Mouse (Mus musculus) left cerebral cortex, postnatal 25 days (tissue): Measurements from ENCODE around the gene Stk16. TPM values are rescaled to one million over a fixed set of nuclear protein-coding genes. Genes with fewer than 3 reads are reported as not detected.

ENCODE experiments used
- DNase-seq, 2 experiments: peaks; one replicate each; pipeline ENCODE4 v3.0.0; 2022; ENCODE audit warnings: low spot score in 2 of 2, mixed read lengths in 1 of 2
- intact Hi-C: fragments of 180-260 bp; cut with DNase I; formaldehyde crosslinking; loops from one replicate; pipeline ENCODE4 v1.15.1; 2025
- total RNA-seq, 2 experiments: library from RNA; stranded (reverse); gene quantifications; 2 replicates each; pipeline ENCODE4 v1.2.3; 2021

Gene Stk16
- total RNA-seq = 10 to 100 TPM; 92.2 to 94.4 TPM

DNA sequence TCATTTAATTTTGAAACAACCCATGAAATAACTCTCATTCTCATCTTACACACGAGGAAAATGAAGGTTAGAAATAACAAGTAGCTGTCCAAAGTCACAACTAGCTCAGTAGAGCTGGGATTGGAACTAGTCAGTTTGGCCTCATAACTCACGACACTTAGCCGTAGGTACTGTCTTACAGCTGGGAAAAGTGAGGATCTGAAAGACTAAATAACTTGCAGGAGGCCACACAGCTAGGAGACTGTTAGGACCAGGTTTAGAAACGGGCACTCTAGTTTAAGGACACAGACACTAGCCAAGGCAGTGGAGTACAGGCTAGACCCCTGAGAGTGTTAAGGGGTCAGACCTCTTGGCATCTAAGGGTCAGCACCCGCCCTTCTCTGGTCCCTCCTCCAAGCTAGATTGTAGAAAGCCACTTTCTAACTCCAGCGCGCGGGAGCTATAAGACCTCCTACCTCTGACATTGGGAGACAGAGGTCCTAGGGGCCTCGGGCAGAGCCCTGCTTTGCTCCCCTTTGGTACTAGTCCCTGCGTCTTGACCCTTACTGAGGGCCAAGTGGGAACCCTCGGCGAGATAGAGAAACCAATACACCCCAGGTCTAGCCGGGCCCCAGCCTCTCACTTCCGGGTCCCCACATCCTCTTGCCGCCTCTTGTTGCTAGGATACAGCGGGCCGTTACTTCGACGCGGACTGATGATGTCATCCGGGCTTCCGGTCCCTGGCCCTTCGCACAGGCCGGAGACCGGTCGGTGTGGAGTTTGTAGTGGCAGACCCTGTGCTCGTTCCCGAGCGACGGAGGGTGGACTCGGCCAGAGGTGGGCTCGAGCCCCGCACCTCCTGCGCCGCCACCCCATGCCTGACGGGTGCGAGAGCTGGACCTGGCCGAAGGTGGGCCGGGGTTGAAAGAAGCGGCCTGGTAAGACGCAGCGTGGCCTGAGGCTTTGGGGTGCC, at the start of gene Stk16, which contains the start of gene Glb1l:
Gene Stk16 (plus strand): TSS at position 703 of the 952 bp plus-strand sequence.
Gene Glb1l (minus strand): TSS at position 678 of the 952 bp plus-strand sequence.
- DNase-seq = peak; percentile 96 to 98
- intact Hi-C loops = loop anchor here (2.0 kb wide), 2 partner anchors 18 to 26 kb away; partner anchors contain the start of genes Ankzf1, Atg9a and Dnajb2

DNA sequence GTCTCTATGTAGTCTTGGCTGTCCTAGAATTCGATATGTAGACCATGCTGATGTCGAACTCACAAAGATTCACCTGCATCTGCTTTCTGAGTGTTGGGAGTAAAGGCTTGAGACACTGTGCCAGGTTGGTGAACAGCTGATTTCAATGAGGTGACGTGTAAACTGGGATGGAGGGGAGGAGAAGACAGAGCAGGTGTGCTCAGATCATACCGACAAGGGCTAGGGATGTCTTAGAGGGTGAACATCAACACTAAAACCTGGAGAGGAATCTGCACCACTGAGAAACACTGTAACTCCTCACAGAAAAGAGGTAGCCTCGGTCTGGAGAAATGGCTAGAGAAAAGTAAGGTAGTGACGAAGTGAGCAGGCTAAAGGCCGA, 42.6 kb upstream of the Stk16 start:
- intact Hi-C loops = loop anchor here (2.0 kb wide), 1 partner anchor 25 kb away; the partner anchor contains the start of genes Cnppd1 and Retreg2
- no peak for DNase-seq

DNA sequence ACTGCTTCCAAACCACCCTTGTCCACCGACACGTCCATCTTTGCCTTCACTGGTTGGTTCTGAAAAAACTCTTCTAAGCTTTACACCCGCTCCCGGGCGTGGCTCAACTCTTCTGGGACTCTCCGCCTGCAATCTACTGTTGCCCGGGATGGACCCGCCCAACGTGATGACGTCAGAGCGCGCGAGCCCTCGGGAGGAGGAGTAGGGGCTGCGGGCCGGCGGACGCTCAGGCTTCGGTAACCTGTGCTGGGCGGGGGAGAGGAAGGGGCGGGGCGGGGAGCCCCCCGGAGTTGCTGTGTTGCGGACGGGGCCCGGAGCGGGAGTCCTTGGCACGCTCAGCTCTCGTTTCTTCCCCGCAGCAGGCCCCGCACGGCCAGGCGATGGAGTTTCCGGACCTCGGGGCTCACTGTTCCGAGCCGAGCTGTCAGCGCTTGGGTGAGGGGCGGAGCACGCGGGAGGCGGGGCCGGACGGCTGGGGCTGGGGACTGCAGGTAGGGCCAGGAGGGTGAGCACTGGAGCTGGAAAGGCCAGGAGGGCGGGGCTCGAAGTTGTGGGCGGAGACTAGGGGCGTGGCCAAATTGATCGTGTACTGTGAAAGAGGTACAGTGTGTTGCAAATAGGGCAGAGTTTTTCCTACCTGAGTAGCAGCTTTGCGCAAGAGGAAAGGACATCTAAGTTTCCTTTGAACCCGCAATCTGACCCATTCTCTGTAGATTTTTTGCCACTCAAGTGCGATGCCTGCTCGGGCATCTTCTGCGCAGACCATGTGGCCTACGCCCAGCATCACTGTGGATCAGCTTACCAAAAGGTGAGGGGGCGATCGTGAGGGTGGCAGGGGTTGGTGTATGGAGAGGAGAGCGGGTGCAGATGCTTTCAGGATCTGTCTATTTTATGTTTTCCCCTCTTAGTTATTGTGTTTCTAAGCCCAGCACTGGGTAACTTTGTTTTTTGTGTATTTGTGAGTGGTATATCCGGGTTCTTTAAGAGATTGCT, 41.9 kb upstream of the Stk16 start, which contains the start of gene Zfand2b:
Gene Zfand2b (plus strand): TSS at position 175 of the 993 bp plus-strand sequence.
- intact Hi-C loops = loop anchor here (2.0 kb wide), 1 partner anchor 26 kb away; the partner anchor contains the start of genes Cnppd1 and Retreg2

DNA sequence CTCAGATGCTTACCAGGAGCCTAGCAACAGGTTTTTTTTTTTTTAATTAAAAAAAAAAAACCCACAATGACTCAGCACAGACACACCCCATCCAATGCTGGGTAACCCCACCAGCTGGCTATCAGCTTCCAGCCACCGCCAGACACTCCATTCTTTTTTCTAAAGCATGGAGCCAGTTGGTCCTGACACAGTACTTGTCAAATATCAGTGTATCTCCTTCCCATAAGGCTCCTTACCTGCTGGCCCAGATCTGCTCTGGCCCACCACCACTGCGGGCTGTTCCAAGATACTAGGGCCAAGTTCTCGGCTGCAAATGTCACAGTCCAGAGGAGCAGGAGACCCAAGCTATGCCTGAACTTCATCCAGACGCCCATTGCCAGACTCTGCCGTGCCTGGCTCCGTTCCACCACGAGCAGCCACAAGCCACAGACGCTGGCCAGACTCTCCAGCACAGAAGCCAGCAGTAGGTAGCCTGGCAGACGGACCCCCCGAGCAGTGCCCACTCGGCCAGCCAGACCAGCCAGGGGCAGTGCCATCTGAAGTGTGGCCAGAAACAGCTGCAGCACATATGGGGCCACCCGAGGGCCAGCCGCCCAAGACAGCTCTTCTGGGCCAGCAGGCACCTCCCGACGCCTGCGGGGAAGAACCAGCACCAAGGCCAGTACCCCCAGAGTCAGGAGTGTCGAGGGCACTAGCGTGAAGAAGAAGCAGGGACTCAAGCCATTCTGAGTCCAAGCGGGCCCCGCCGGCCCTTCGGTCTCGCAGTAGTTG, 31.1 kb upstream of the Stk16 start:
- intact Hi-C loops = no loop called here
- peak; percentile 34 to 35 for DNase-seq

More for the DNA sequence above, 41.9 kb upstream of the Stk16 start, which contains the start of gene Zfand2b:
- peak; percentile 93 to 97 for DNase-seq

DNA sequence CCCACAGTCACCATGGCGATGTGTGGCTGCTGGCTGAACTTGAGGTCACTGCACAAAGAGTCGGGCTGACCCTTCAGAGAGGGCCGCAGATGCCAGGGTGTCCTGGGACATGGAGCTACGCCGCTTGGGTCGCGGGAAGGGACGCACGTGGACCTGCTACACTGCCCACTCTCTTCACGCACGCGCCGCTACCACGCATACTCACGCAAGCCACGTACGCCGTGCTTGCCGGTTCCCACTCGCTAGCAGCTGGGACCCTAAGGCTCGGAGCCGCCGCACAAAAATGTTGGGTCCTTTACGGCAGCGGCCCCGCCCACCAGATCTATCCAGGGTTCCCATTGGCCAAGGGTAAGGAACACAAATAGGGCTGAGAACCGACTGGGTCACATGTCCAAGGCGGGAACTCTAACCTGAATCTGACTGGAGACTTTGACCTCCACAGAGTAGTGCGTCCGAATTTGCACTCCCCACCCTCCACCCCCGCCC, 30.5 kb upstream of the Stk16 start, which contains the start of gene Abcb6:
Gene Abcb6 (minus strand): TSS at position 288 of the 486 bp plus-strand sequence.
- intact Hi-C loops = no loop called here
- peak; percentile 94 to 98 for DNase-seq

DNA sequence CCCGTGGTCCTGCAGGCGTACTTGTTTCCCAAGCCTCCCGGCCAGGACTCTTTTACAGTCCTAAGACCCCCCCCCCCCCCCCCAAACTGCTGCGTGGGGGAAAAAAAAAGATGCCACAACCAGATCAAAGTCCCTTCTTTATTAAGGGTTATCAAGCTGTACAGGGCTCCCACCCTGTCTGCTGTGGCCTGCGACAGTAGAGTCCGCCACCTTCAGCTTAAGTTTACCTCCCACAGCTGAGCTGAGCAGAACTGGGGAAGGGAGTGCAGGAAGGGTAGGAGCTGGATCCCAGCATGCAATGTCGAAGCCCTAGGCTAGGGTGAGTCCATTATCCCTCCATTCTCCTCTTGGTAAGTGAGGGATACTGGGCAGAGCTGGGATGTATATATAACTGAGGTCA, 29.9 kb upstream of the Stk16 start:
- intact Hi-C loops = no loop called here

DNA sequence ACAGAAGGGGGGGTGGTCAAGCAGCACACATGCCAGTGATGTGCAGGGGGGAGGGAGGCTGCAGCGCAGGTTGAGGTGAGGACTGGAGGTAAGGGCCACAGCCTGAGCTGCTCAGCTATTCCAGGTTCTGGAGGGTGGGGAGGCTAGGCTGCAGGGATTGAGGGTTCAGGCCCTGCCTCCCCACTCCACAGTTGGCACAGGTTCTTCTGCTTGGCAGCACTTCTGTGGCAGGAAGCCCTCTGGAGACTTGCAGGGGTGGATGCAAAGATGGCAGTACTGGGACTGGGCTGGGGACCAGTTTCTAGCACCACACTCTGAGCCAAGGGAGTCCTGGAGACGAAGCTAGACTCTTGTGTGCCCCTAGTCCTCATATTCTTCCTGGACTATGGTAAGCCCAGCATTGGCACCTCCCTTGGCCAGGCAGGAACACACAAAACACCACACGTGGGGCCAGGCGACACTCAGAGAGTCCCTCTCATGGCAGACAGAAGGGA, 29.2 kb upstream of the Stk16 start:
- intact Hi-C loops = no loop called here
- no peak for DNase-seq

More for the DNA sequence above, 29.9 kb upstream of the Stk16 start:
- no peak for DNase-seq

DNA sequence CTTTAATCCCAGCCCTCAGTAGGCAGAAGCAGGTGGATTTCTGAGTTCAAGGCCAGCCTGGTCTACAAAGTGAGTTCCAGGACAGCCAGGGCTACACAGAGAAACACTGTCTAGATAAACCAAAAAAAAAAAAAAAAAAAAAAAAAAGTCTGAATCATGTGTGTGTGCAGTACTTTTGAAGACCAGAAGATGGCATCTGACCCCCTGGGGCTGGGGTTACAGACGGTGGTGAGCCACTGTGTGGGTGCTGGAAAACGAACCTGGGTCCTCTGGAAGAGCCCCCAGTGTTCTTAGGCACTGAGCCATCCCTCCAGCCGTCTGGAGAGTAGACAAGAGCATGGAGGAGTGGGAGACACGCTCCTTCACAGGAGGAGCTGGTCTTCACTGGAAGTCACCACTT, 28.5 kb upstream of the Stk16 start:
- intact Hi-C loops = no loop called here
- no peak for DNase-seq

DNA sequence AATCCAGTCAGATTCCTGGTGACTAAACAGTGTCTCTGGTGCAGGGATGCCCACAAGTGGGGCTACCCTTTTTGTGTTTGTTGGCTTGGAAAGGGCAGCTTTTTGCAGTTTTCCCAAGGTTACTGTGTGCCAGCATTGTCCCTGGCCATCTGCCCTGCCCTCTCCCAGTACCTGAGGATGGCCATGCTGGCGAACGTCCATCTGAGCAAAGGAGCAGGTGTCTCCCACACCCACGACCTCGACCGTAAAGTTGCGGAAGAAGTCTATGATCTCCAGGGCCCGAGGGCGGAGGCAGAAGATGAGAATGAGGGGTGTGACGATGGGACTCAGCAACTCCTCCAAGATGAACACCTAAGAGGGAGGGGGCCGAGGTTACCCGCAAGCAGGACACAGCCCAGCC, 25.1 kb upstream of the Stk16 start:
- intact Hi-C loops = no loop called here
- no peak for DNase-seq

DNA sequence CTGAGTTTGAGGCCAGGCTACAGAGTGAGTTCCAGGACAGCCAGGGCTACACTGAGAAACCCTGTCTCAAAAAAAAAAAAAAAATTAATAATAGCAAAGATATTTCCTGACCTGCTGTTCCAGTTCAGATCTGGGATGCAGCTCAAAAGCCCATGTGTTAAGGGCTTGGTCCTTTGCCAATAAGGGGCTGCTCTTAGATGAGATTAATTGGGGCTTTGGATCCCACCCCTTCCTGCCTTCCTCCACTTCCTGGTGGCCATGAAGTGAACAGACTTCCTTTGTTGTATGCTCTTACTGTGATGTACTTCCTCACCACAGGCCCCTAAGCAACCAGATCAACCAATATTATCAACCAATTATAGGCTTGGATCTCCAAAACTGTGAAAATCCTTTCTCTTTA, 23.5 kb upstream of the Stk16 start:
- DNase-seq = no peak
- intact Hi-C loops = no loop called here

DNA sequence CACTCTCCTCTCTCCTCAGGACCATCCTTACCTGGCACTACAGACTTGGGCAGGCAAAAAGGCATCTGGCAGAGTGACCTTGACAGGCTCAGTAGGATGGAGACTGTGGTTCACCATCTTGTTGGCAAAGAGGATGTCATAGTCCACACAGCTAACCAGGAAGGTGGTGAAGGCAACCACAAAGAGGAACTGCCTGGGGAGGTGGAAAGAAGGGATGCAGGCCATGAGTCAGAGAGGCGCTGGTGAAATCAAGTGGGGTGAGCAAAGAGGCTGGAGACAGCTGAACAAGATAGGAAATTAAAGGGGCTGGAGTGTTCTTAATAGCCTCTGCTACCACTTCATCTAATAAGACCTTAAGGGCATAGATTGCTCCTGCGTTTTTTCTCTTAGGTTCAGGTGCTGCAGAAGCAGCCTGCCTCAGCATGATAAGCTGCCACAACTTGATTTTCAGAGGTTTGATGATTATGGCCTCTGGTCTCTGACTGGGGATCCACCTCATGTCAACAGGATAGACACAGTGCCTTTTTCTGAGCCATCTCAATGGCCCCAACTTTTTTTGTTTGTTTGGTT, 22.6 kb upstream of the Stk16 start:
- intact Hi-C loops = no loop called here
- no peak for DNase-seq

DNA sequence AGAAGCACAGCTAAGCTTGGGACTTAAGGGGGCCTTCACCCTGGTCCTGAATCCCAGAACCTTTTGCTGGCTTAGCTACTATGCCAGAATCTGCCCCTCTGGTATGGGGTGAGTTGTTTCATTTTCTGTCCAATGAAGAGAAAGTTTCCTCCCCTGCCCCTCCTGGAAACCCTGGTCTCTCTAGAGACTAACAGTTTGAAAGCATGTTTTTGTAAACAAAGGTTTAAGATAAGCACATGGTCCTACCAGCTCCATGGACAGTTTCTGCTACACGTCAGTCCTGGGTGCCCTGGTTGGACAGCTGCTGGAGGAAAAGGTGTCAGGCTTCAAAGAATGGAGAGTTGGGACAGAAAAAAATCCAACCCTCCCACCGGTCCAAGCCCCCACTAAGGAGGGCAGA, 20.1 kb upstream of the Stk16 start:
- intact Hi-C loops = no loop called here
- DNase-seq = no peak

DNA sequence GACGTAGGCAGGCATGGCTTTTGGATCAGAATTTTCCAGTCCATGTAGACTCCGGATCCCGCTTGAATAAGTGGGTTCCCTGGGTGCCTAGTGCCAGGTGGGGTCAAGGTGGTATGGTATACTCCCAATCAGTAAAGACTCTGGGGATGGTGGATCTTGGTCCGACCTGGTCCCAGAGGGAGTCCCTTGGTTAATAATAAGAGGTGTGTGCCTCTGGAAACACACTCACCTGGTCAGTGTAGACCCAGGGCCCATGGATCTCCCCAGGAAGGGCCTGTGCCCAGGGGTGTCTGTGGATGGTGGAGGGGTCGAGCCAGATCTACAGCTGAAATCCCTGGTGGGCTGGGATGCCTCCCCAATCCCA, 19.4 kb upstream of the Stk16 start:
- no peak for DNase-seq
- intact Hi-C loops = no loop called here

DNA sequence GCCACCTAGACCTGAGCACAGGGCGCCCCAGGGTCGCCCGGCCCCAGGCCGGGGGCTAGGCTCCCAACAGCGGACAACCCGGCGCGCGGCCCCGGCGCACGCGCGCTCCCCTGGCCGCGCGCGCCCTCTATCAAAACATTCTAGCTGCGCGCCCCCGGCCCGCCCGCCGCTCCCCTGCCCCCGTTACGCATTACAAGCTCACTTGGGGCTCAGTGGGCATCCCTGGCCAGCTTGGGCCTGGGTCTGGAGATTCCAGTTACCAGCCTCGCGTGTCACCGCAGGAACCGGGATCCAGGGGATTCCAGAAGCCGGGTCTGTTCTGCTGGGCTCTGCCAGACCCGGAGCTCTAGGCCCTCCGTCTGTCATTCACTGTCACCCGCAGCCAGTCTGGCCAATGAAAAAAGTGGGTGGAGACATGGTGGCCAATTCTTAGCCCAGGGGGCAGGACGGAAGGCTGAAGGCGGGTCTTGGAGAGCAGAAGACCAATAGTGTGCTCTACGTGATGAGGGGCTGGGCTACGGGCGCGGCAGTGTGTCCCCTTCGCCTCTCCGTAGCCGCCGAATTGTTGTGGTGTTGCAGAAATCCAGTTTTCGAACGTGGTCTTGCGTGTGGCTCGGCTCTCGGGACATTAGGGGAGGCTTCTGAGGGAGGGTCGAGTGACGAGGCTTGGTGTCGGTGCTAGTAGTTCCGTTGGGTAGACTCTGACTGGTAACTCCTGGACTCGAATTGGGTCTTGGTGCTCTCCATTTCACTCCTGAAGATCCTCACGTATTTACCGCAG, 18.8 kb upstream of the Stk16 start, which contains the start of the genes Ankzf1 and Atg9a:
Gene Ankzf1 (plus strand): TSS at position 530 of the 781 bp plus-strand sequence.
Gene Atg9a (minus strand): TSS at position 575 of the 781 bp plus-strand sequence.
- peak; percentile 95 to 99 for DNase-seq
- intact Hi-C loops = loop anchor here (2.0 kb wide), 1 partner anchor 19 kb away; the partner anchor contains the start of genes Glb1l and Stk16

DNA sequence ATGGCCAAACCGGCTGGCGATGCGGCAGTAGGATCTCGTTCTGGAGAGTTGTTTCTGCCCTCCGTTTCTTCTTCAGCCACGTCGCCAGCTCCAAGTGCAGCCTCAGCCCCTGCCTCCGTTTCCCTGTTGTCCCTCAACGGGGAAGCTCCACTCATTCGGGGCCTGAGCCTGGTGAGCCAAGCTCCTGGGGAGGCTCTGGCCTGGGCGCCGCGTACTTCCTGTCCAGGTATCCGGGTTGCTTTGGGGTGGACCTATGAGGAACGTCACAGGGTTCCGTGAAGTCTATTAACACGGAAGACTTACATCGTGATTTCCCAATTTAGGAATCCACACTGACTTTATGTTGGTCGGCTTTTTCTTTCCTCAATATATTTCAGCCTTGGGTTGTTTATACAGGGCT, 18.2 kb upstream of the Stk16 start:
- intact Hi-C loops = loop anchor here (2.0 kb wide), 1 partner anchor 18 kb away; the partner anchor contains the start of genes Glb1l and Stk16
- peak; percentile 36 to 56 for DNase-seq

DNA sequence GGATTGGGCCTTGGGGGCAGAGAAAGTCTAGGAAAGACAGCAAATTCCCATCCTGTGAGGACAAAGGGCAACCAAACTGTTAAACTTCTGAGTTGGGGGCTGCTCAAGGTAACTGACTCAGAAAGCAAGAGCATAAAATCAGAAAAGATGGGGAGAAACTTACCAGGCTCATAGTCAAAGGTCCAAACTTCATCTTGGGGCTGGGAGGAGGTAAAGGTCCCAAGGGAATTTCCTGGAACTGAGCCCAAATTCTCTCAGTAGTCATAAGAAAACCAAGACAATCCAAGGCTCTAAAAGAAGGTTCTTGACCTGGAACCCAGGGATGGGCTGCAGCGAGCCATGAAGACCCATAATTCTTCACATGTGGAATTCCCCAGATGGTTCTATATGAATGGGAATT, 9.4 kb upstream of the Stk16 start:
- intact Hi-C loops = no loop called here
- no peak for DNase-seq
